In genomic region chr13:63528164-63528675, GRCm38 (mm10) we compare ENCODE assay signal across 8 mouse cellular contexts. TPM values are rescaled to one million over a fixed set of nuclear protein-coding genes. Genes with fewer than 3 reads are reported as not detected.
DNase-seq lines count a peak whose midpoint lies in the region; ATAC-seq and TF ChIP-seq lines count a peak whose summit lies in the region.

No protein-coding gene starts in this region.

- peak; percentile 34 for DNase-seq in cerebellum, adult 18-20 months
- DNase-seq in cerebellum, postnatal 4 days (ENCODE audit: low spot score in 2 of 2), result no peak
- DNase-seq in B cell, adult 2 months, result peak; percentile 14 to 16
- peak; percentile 89 for DNase-seq in embryonic facial prominence, embryonic 11.5 days (ENCODE audit: low spot score)
- DNase-seq in thymus, postnatal 36 days, result peak; percentile 87 to 93
- DNase-seq in gastrocnemius, adult 2 months, result no peak

- H3K9ac ChIP-seq in embryonic facial prominence, embryonic 11.5 days (replicated peaks; ENCODE audit: low read length), result no peak overlapping the region
- peak overlapping the region; percentile 23; the same call in 1 of the 2 replicates for H3K9ac ChIP-seq in hindbrain, embryonic 16.5 days (ENCODE audit: low read depth, low read length)
- H3K9ac ChIP-seq in midbrain, embryonic 16.5 days (ENCODE audit: low read depth, low read length), result 0 out of 2 replicates have a peak overlapping the region, but pooled peaks have one; percentile 11

- peak; percentile 81 for ATAC-seq in embryonic facial prominence, embryonic 11.5 days (replicated peaks; ENCODE audit: insufficient number of reproducible peaks, low FRiP score, low TSS enrichment, low read depth)
- ATAC-seq in hindbrain, embryonic 16.5 days, result peak; percentile 57
- ATAC-seq in midbrain, embryonic 16.5 days, result peak; percentile 32

- H3K4me3 ChIP-seq in embryonic facial prominence, embryonic 11.5 days (ENCODE audit: low read depth, low read length), result no peak overlapping the region
- no peak overlapping the region for H3K4me3 ChIP-seq in hindbrain, embryonic 16.5 days (ENCODE audit: low read length)
- no peak overlapping the region for H3K4me3 ChIP-seq in midbrain, embryonic 16.5 days (ENCODE audit: low read depth, low read length)
- no peak overlapping the region for H3K4me3 ChIP-seq in gastrocnemius, adult 2 months

- H3K27me3 ChIP-seq in embryonic facial prominence, embryonic 11.5 days (ENCODE audit: control insufficient read depth, insufficient read depth, low read length), result no peaks in the 10 kb centered on the region
- H3K27me3 ChIP-seq in hindbrain, embryonic 16.5 days (replicated peaks; ENCODE audit: control insufficient read depth, insufficient read depth, low read length), result no peaks in the 10 kb centered on the region
- no peaks in the 10 kb centered on the region for H3K27me3 ChIP-seq in midbrain, embryonic 16.5 days (ENCODE audit: control insufficient read depth, insufficient read depth, low read depth, low read length)

- H3K9me3 ChIP-seq in embryonic facial prominence, embryonic 11.5 days (replicated peaks; ENCODE audit: control insufficient read depth, low read length), result no peaks in the 10 kb centered on the region
- no peaks in the 10 kb centered on the region for H3K9me3 ChIP-seq in hindbrain, embryonic 16.5 days (ENCODE audit: control insufficient read depth, low read length)
- no peaks in the 10 kb centered on the region for H3K9me3 ChIP-seq in midbrain, embryonic 16.5 days (replicated peaks; ENCODE audit: control insufficient read depth, low read length, poor library complexity, severe bottlenecking)

- intact Hi-C loops in gastrocnemius, adult 2 months (cut with DNase I), result no loop called here

- H3K4me2 ChIP-seq in embryonic facial prominence, embryonic 11.5 days (ENCODE audit: low read depth, low read length), result peak overlapping the region; percentile 2; the same call in 1 of the 2 replicates
- no peak overlapping the region for H3K4me2 ChIP-seq in hindbrain, embryonic 16.5 days (ENCODE audit: low read length)
- no peak overlapping the region for H3K4me2 ChIP-seq in midbrain, embryonic 16.5 days (ENCODE audit: low read length)

- H3K27ac ChIP-seq in embryonic facial prominence, embryonic 11.5 days (replicated peaks; ENCODE audit: low read depth, low read length), result peak overlapping the region; percentile 44; the same call in 1 of the 2 replicates
- peak overlapping the region; percentile 42; the same call in 1 of the 2 replicates for H3K27ac ChIP-seq in hindbrain, embryonic 16.5 days (ENCODE audit: low read depth, low read length)
- H3K27ac ChIP-seq in midbrain, embryonic 16.5 days (ENCODE audit: low read length), result no peak overlapping the region
- H3K27ac ChIP-seq in gastrocnemius, adult 2 months, result no peak overlapping the region

- no peak for TF ChIP-seq CTCF in gastrocnemius, adult 2 months (IDR thresholded peaks at IDR 0.05)

- H3K36me3 ChIP-seq in embryonic facial prominence, embryonic 11.5 days (replicated peaks; ENCODE audit: control insufficient read depth, insufficient read depth, low read depth, low read length), result peaks cover 24% of the 10 kb centered on the region
- peaks cover 32% of the 10 kb centered on the region for H3K36me3 ChIP-seq in hindbrain, embryonic 16.5 days (ENCODE audit: control insufficient read depth, insufficient read depth, low read length)
- peaks cover 29% of the 10 kb centered on the region for H3K36me3 ChIP-seq in midbrain, embryonic 16.5 days (ENCODE audit: control insufficient read depth, insufficient read depth, low read length)

- 1% methylated on average over 5 of the region's 5 CpGs for WGBS in embryonic facial prominence, embryonic 11.5 days
- WGBS in hindbrain, embryonic 16.5 days, result 9% methylated on average over 5 of the region's 5 CpGs
- WGBS in midbrain, embryonic 16.5 days, result 15% methylated on average over 5 of the region's 5 CpGs

- peaks cover 21% of the 10 kb centered on the region for H3K4me1 ChIP-seq in embryonic facial prominence, embryonic 11.5 days (ENCODE audit: control insufficient read depth, insufficient read depth, low read length)
- peaks cover 26% of the 10 kb centered on the region for H3K4me1 ChIP-seq in hindbrain, embryonic 16.5 days (ENCODE audit: control insufficient read depth, insufficient read depth, low read depth, low read length)
- peaks cover 19% of the 10 kb centered on the region for H3K4me1 ChIP-seq in midbrain, embryonic 16.5 days (ENCODE audit: control insufficient read depth, insufficient read depth, low read length)

RNA-seq across cellular contexts. Expression of gene Fancc, which starts 31.1 kb away (rescaled TPM):
- polyA plus RNA-seq in embryonic facial prominence, embryonic 11.5 days (2014; fragmentation: Nextera tagmentation; extraction: Ambion mirVana), result 21.8 and 25.9 TPM in 2 replicates
- polyA plus RNA-seq in hindbrain, embryonic 16.5 days (2015; fragmentation: Nextera tagmentation; extraction: Ambion mirVana), result 15.7 and 16.0 TPM in 2 replicates
- 14.2 and 15.2 TPM in 2 replicates for polyA plus RNA-seq in midbrain, embryonic 16.5 days (2015; fragmentation: Nextera tagmentation; extraction: Ambion mirVana)
- total RNA-seq in gastrocnemius, adult 2 months (2021), result 1 to 10 TPM; 2.3 to 2.6 TPM

RNA-seq across cellular contexts. Expression of gene Ptch1, which starts 45.2 kb away (rescaled TPM):
- 24.9 and 27.4 TPM in 2 replicates for polyA plus RNA-seq in embryonic facial prominence, embryonic 11.5 days (2014; fragmentation: Nextera tagmentation; extraction: Ambion mirVana)
- 15.3 and 17.3 TPM in 2 replicates for polyA plus RNA-seq in hindbrain, embryonic 16.5 days (2015; fragmentation: Nextera tagmentation; extraction: Ambion mirVana)
- polyA plus RNA-seq in midbrain, embryonic 16.5 days (2015; fragmentation: Nextera tagmentation; extraction: Ambion mirVana), result 14.3 and 15.0 TPM in 2 replicates
- 10 to 100 TPM in 1 of 2 experiments, 1 to 10 TPM in 1; 8.0 to 13.0 TPM for total RNA-seq in gastrocnemius, adult 2 months (2021)

Comparison
In these comparisons a context has a peak if more than half of its experiments do, and no peak if none do; other contexts are left out.
1. DNase-seq: peak in cerebellum, adult 18-20 months (2 of 2), B cell, adult 2 months (2 of 2), embryonic facial prominence, embryonic 11.5 days (single experiment) and thymus, postnatal 36 days (2 of 2); none in cerebellum, postnatal 4 days (0 of 2) and gastrocnemius, adult 2 months (single experiment).
2. H3K27ac ChIP-seq: peak in embryonic facial prominence, embryonic 11.5 days (single experiment) and hindbrain, embryonic 16.5 days (single experiment); none in midbrain, embryonic 16.5 days (single experiment) and gastrocnemius, adult 2 months (single experiment).
3. Peak in every context shown above with its lines, with median percentiles within 50 percentile points of each other: ATAC-seq.